Mouse (Mus musculus) stomach, postnatal 0 days (tissue): ENCODE measurements around the gene Erich6b.

Experiments
- CTCF ChIP-seq: IDR thresholded peaks from 2 replicates; pipeline ENCODE4 v1.5.1; 2016; ENCODE audit warnings: antibody characterized with exemption, low read depth, mild to moderate bottlenecking, moderate library complexity
- EP300 ChIP-seq: optimal IDR thresholded peaks from 2 replicates; pipeline ENCODE3; 2016; ENCODE audit warnings: antibody characterized with exemption

DNA sequence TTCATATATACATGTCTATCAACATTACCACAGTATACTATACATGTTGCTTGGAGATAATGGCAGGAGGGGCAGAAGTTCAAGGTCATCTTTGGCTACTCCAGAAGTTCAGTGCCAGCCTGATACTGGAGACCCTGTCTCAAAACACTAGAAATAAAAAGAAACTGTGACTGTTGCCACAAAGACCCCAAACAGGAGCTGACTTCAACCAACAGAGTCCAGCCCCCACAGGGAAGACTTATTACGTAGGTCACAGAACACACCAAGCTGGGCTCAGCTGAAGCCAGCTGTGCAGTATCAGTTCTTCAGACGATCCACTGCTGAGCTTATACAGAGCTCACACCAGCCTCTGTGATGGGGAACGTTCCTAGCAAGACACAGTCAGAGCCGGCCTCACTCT is 74.4 kb downstream of the Erich6b start:
- TF ChIP-seq CTCF (no peak), EP300 (no peak)
